Mouse (Mus musculus): ENCODE data around the gene Mbd5. TPM values are rescaled to one million over a fixed set of nuclear protein-coding genes. Genes with fewer than 3 reads are reported as not detected.

Mbd5 gene
- total and polyA plus RNA-seq, 2 experiments from 2014 or later: 25.1 to 27.7 TPM

DNA sequence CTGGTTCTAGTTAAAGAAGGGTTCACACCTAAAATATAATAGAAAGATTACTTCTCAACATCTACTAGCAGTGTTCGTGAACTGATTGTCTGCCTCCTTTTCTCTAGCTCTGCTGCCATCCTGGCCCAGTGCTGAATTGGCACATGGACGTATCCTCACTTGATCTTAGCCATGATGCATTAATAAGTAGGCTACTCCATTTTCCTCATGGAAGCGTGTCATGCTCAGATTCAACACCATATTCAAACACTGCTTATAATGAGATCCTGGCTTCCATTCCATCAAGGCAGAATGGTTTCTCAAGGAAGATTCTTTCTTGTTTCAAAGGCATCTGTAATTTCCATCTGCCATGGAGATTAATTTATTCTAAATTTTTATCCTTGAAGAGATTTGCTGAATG, 260.0 kb downstream of the Mbd5 start:
- DNase-seq (ENCODE audit: low spot score) (no peak), ATAC-seq (ENCODE audit: low FRiP score) (no peak)
- TF ChIP-seq CTCF (IDR thresholded peaks at IDR 0.05): no peak
- Histone ChIP-seq H3K36me3 (ENCODE audit: insufficient read depth, low read length) (no peaks in the 10 kb centered on the region), H3K4me3 (ENCODE audit: low read depth, low read length) (no peak overlapping the region), H3K9ac (replicated peaks; ENCODE audit: low read length, poor library complexity, severe bottlenecking) (no peak overlapping the region), H3K27ac (ENCODE audit: low read depth, low read length) (no peak overlapping the region), H3K27me3 (ENCODE audit: insufficient read depth, low read length) (no peaks in the 10 kb centered on the region), H3K9me3 (ENCODE audit: low read length) (no peaks in the 10 kb centered on the region), H3K4me1 (ENCODE audit: insufficient read depth, low read length) (no peaks in the 10 kb centered on the region), H3K4me2 (ENCODE audit: low read depth, low read length, poor library complexity, severe bottlenecking) (no peak overlapping the region)
- WGBS: 78% methylated on average over 3 of the region's 3 CpGs

GRCm38 (mm10) chr2:49210408-49210807, 261.1 kb downstream of the Mbd5 start:
- DNase-seq (ENCODE audit: low spot score) (no peak), ATAC-seq (ENCODE audit: low FRiP score) (no peak)
- TF ChIP-seq CTCF (IDR thresholded peaks at IDR 0.05): no peak
- no peaks in the 10 kb centered on the region for H3K9me3 ChIP-seq (ENCODE audit: low read length)
- WGBS: 87% methylated on average over 1 of the region's 1 CpGs
- H3K4me1 ChIP-seq (ENCODE audit: insufficient read depth, low read length): no peaks in the 10 kb centered on the region
- no peak overlapping the region for H3K9ac ChIP-seq (replicated peaks; ENCODE audit: low read length, poor library complexity, severe bottlenecking)
- H3K4me2 ChIP-seq (ENCODE audit: low read depth, low read length, poor library complexity, severe bottlenecking): no peak overlapping the region
- no peaks in the 10 kb centered on the region for H3K36me3 ChIP-seq (ENCODE audit: insufficient read depth, low read length)
- H3K27ac ChIP-seq (ENCODE audit: low read depth, low read length): no peak overlapping the region
- H3K4me3 ChIP-seq (ENCODE audit: low read depth, low read length): no peak overlapping the region
- H3K27me3 ChIP-seq (ENCODE audit: insufficient read depth, low read length): no peaks in the 10 kb centered on the region

- H3K4me1 ChIP-seq (ENCODE audit: insufficient read depth, low read length): no peaks in the 10 kb centered on the region
- no peak for DNase-seq (ENCODE audit: low spot score)
- ATAC-seq (ENCODE audit: low FRiP score): no peak
- H3K9me3 ChIP-seq (ENCODE audit: low read length): no peaks in the 10 kb centered on the region
- H3K27me3 ChIP-seq (ENCODE audit: insufficient read depth, low read length): no peaks in the 10 kb centered on the region
- H3K4me2 ChIP-seq (ENCODE audit: low read depth, low read length, poor library complexity, severe bottlenecking): no peak overlapping the region
- TF ChIP-seq CTCF (IDR thresholded peaks at IDR 0.05): no peak
- H3K36me3 ChIP-seq (ENCODE audit: insufficient read depth, low read length): no peaks in the 10 kb centered on the region
- H3K9ac ChIP-seq (replicated peaks; ENCODE audit: low read length, poor library complexity, severe bottlenecking): no peak overlapping the region
- no peak overlapping the region for H3K4me3 ChIP-seq (ENCODE audit: low read depth, low read length)
- H3K27ac ChIP-seq (ENCODE audit: low read depth, low read length): no peak overlapping the region
Observed at GRCm38 (mm10) chr2:49229725-49230124, 280.4 kb downstream of the Mbd5 start.

- H3K27me3 ChIP-seq (ENCODE audit: insufficient read depth, low read length): no peaks in the 10 kb centered on the region
- H3K4me1 ChIP-seq (ENCODE audit: insufficient read depth, low read length): no peaks in the 10 kb centered on the region
- 77% methylated on average over 2 of the region's 2 CpGs for WGBS
- no peak overlapping the region for H3K4me3 ChIP-seq (ENCODE audit: low read depth, low read length)
- H3K4me2 ChIP-seq (ENCODE audit: low read depth, low read length, poor library complexity, severe bottlenecking): no peak overlapping the region
- H3K27ac ChIP-seq (ENCODE audit: low read depth, low read length): no peak overlapping the region
- H3K9ac ChIP-seq (replicated peaks; ENCODE audit: low read length, poor library complexity, severe bottlenecking): no peak overlapping the region
- no peak for TF ChIP-seq CTCF (IDR thresholded peaks at IDR 0.05)
- DNase-seq (ENCODE audit: low spot score) (no peak), ATAC-seq (ENCODE audit: low FRiP score) (no peak)
- no peaks in the 10 kb centered on the region for H3K9me3 ChIP-seq (ENCODE audit: low read length)
- no peaks in the 10 kb centered on the region for H3K36me3 ChIP-seq (ENCODE audit: insufficient read depth, low read length)
Observed at GRCm38 (mm10) chr2:49234064-49234463, 284.8 kb downstream of the Mbd5 start.

DNA sequence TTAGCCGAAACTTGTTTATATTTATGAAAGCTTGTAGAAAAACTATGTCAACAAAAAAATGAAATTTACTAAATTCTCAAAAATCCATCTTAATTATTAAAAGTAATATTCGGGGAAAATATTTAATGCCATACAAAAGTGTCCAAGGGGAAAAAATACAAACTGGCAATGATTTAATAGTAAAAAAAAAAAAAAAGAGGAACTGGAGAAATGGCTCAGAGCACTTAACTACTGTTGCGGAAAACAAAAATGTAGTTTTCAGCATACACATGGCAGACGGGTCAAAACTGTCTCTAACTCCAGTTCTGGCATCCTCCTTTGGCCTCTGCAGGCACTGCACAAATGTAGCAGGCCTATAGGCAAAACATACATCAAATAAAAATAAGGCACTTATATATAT, 292.4 kb downstream of the Mbd5 start:
- no peak for DNase-seq (ENCODE audit: low spot score)
- H3K9ac ChIP-seq (replicated peaks; ENCODE audit: low read length, poor library complexity, severe bottlenecking): no peak overlapping the region
- H3K27ac ChIP-seq (ENCODE audit: low read depth, low read length): no peak overlapping the region
- WGBS: 92% methylated on average over 4 of the region's 4 CpGs
- no peaks in the 10 kb centered on the region for H3K4me1 ChIP-seq (ENCODE audit: insufficient read depth, low read length)
- ATAC-seq (ENCODE audit: low FRiP score): no peak
- H3K4me3 ChIP-seq (ENCODE audit: low read depth, low read length): no peak overlapping the region
- no peak for TF ChIP-seq CTCF (IDR thresholded peaks at IDR 0.05)
- no peaks in the 10 kb centered on the region for H3K9me3 ChIP-seq (ENCODE audit: low read length)
- no peaks in the 10 kb centered on the region for H3K27me3 ChIP-seq (ENCODE audit: insufficient read depth, low read length)
- no peak overlapping the region for H3K4me2 ChIP-seq (ENCODE audit: low read depth, low read length, poor library complexity, severe bottlenecking)
- H3K36me3 ChIP-seq (ENCODE audit: insufficient read depth, low read length): no peaks in the 10 kb centered on the region

DNA sequence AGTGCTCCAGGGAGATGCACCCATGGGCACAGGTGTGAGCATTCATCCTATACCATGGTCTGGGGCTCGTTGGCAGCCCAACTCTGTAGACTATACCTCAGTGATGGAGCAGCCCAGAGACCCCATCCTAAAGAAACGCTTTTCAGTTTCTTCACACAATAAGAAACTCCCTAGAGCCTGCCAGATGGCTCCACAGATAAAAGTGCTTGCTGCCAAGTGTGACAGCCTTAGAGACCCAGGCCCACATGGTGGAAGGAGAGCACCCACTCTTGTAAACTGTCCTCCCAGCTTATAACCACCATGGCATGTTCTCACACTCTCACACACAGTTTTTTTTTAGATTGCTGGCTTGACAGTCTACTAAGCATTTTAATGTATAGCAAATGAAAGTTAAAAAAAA, 314.8 kb downstream of the Mbd5 start:
- H3K4me2 ChIP-seq (ENCODE audit: low read depth, low read length, poor library complexity, severe bottlenecking): no peak overlapping the region
- no peaks in the 10 kb centered on the region for H3K36me3 ChIP-seq (ENCODE audit: insufficient read depth, low read length)
- no peak overlapping the region for H3K4me3 ChIP-seq (ENCODE audit: low read depth, low read length)
- H3K9me3 ChIP-seq (ENCODE audit: low read length): no peaks in the 10 kb centered on the region
- no peak for TF ChIP-seq CTCF (IDR thresholded peaks at IDR 0.05)
- no peak for ATAC-seq (ENCODE audit: low FRiP score)
- no peak overlapping the region for H3K9ac ChIP-seq (replicated peaks; ENCODE audit: low read length, poor library complexity, severe bottlenecking)
- 56% methylated on average over 2 of the region's 2 CpGs for WGBS
- H3K4me1 ChIP-seq (ENCODE audit: insufficient read depth, low read length): no peaks in the 10 kb centered on the region
- peak; percentile 7 for DNase-seq (ENCODE audit: low spot score)
- no peak overlapping the region for H3K27ac ChIP-seq (ENCODE audit: low read depth, low read length)
- no peaks in the 10 kb centered on the region for H3K27me3 ChIP-seq (ENCODE audit: insufficient read depth, low read length)

All from midbrain, postnatal 0 days (tissue).